Mouse (Mus musculus) limb, embryonic 14.5 days (tissue): ENCODE measurements around the gene Gm4924. TPM values are rescaled to one million over a fixed set of nuclear protein-coding genes. Genes with fewer than 3 reads are reported as not detected.

Source experiments
- ATAC-seq: fragments of 200-750 bp; cut with Nextera tagmentation; 2 replicates; pipeline ENCODE4 v1.8.0; 2017; ENCODE audit warnings: low read depth, moderate number of reproducible peaks, moderate TSS enrichment; ENCODE audit not compliant: low FRiP score
- DNase-seq: peaks from one replicate; pipeline ENCODE4 v3.0.0-alpha.2; 2015; ENCODE audit warnings: low spot score
- H3K27ac ChIP-seq: fragments of 300-500 bp; sonication (generic); replicated peaks from 2 replicates; pipeline ENCODE4 v1.5.1; 2014; ENCODE audit warnings: low read depth, mild to moderate bottlenecking, low read length, moderate library complexity, mixed read lengths
- H3K27me3 ChIP-seq: fragments of 300-500 bp; sonication (generic); 2 replicates; pipeline ENCODE4 v1.6.1; 2014; ENCODE audit warnings: low read length, mixed read lengths; ENCODE audit not compliant: control insufficient read depth, insufficient read depth
- H3K36me3 ChIP-seq: fragments of 300-500 bp; sonication (generic); 2 replicates; pipeline ENCODE4 v1.6.1; 2014; ENCODE audit warnings: mild to moderate bottlenecking, low read length, moderate library complexity, mixed read lengths; ENCODE audit not compliant: control insufficient read depth, insufficient read depth
- H3K4me1 ChIP-seq: fragments of 300-500 bp; sonication (generic); 2 replicates; pipeline ENCODE4 v1.6.1; 2014; ENCODE audit warnings: antibody characterized with exemption, low read length, mixed read lengths; ENCODE audit not compliant: control insufficient read depth, insufficient read depth
- H3K4me2 ChIP-seq: fragments of 300-500 bp; sonication (generic); replicated peaks from 2 replicates; pipeline ENCODE4 v1.6.1; 2014; ENCODE audit warnings: low read depth, mild to moderate bottlenecking, low read length, moderate library complexity; ENCODE audit not compliant: severe bottlenecking
- H3K4me3 ChIP-seq: fragments of 300-500 bp; sonication (generic); replicated peaks from 2 replicates; pipeline ENCODE4 v1.5.1; 2014; ENCODE audit warnings: low read length
- H3K9ac ChIP-seq: fragments of 300-500 bp; sonication (generic); 2 replicates; pipeline ENCODE4 v1.6.1; 2014; ENCODE audit warnings: mild to moderate bottlenecking, low read depth, low read length, moderate library complexity; ENCODE audit not compliant: severe bottlenecking
- H3K9me3 ChIP-seq: fragments of 300-500 bp; sonication (generic); 2 replicates; pipeline ENCODE4 v1.6.1; 2016; ENCODE audit warnings: low read length; ENCODE audit not compliant: control insufficient read depth
- POLR2A ChIP-seq: fragments of 200-500 bp; IDR thresholded peaks from 2 replicates; pipeline ENCODE4 v1.8.0; 2012; ENCODE audit warnings: inconsistent platforms, mild to moderate bottlenecking, moderate library complexity, borderline replicate concordance; ENCODE audit not compliant: insufficient read depth, insufficient read length; ENCODE audit errors: extremely low read depth
- WGBS: fragments of 180-500 bp; shearing (Covaris S2); extraction: QIAGEN DNeasy Blood & Tissue Kit; methylation state at CpG from one replicate; pipeline ENCODE4 v1.1.7; 2014; 5-methylcytosine and 5-hydroxymethylcytosine counted together
- polyA plus RNA-seq, 2 experiments: library from polyadenylated mRNA; depleted of rRNA in 1 of 2; stranded (reverse) in 1 of 2; unstranded in 1 of 2; fragments of >200 nt; fragmentation: Nextera tagmentation in 1 of 2; extraction: Ambion mirVana in 1 of 2; gene quantifications; 2 replicates each; pipeline versions ENCODE4 v1.2.1 to v1.2.3; 2012 to 2014

The Gm4924 gene
- polyA plus RNA-seq, 2 experiments, result 6.3 to 11.2 TPM

DNA sequence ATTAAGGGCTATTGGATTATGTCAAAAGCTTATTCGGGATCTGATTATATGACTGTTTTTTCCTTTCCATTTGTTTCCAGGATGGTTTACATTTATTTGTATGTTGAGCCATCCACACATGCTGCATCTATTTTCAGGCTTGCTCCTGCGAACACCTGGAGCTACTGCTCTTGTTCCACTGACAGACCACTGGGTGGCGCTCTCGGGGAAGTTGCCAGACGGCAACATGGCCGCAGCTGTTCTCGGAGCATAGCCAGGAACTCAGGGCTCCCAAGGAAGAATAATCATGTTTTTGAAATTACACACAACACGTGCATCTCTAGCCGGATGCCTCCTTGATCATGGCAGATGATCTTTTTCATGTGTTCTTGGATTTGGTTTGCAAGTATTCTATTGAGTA is 7.9 kb downstream of the Gm4924 start:
- Histone ChIP-seq H3K4me2 (no peak overlapping the region), H3K27ac (no peak overlapping the region), H3K9ac (no peak overlapping the region), H3K4me1 (no peaks in the 10 kb centered on the region), H3K4me3 (no peak overlapping the region), H3K9me3 (peaks cover 27% of the 10 kb centered on the region), H3K36me3 (peaks cover 8% of the 10 kb centered on the region), H3K27me3 (no peaks in the 10 kb centered on the region)
- WGBS, result 88% methylated on average over 9 of the region's 9 CpGs
- TF ChIP-seq POLR2A, result no peak
- DNase-seq (no peak), ATAC-seq (no peak)

GRCm38 (mm10) chr10:82382992-82383391 is 28.9 kb downstream of the Gm4924 start:
- WGBS, result 95% methylated on average over 1 of the region's 1 CpGs
- Histone ChIP-seq H3K27me3 (no peaks in the 10 kb centered on the region), H3K36me3 (no peaks in the 10 kb centered on the region), H3K27ac (no peak overlapping the region), H3K4me2 (no peak overlapping the region), H3K9me3 (peaks cover 39% of the 10 kb centered on the region), H3K4me3 (no peak overlapping the region), H3K9ac (no peak overlapping the region), H3K4me1 (no peaks in the 10 kb centered on the region)
- no peak for ATAC-seq
- TF ChIP-seq POLR2A, result no peak
- no peak for DNase-seq

DNA sequence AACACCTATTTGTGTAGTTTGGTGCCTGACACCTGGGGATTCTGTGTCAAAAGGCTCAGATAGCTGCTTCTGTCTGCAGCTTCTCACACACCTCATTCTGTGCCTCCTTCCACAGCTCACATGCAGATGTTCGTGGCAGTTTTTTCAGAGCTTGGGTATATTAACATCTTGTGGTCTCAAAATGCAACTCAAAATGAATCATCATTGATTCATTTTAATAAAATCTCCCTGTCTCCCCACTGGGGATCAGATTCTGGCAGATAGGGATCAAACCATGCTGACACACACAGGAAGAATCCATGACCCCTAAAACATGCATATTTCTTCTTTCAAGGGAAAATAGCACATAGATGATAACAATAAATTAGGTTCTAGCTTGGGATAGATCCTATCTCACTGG is 55.5 kb downstream of the Gm4924 start:
- no peak overlapping the region for H3K9ac ChIP-seq
- H3K36me3 ChIP-seq, result no peaks in the 10 kb centered on the region
- no peak overlapping the region for H3K4me3 ChIP-seq
- H3K4me2 ChIP-seq, result no peak overlapping the region
- ATAC-seq, result no peak
- WGBS, result 89% methylated on average over 1 of the region's 1 CpGs
- peaks cover 6% of the 10 kb centered on the region for H3K9me3 ChIP-seq
- no peaks in the 10 kb centered on the region for H3K4me1 ChIP-seq
- TF ChIP-seq POLR2A, result no peak
- H3K27ac ChIP-seq, result no peak overlapping the region
- H3K27me3 ChIP-seq, result no peaks in the 10 kb centered on the region
- DNase-seq, result no peak

GRCm38 (mm10) chr10:82423631-82424030 is 69.6 kb downstream of the Gm4924 start:
- no peak for ATAC-seq
- Histone ChIP-seq H3K4me1 (no peaks in the 10 kb centered on the region), H3K36me3 (no peaks in the 10 kb centered on the region), H3K27ac (no peak overlapping the region), H3K9me3 (0 out of 2 replicates have a peak, but pooled peaks cover 5% of the 10 kb centered on the region), H3K4me2 (no peak overlapping the region), H3K27me3 (no peaks in the 10 kb centered on the region), H3K4me3 (no peak overlapping the region), H3K9ac (no peak overlapping the region)
- TF ChIP-seq POLR2A, result no peak
- DNase-seq, result no peak

Other genes starting within 250 kb of the Gm4924 start
- 1.7 and 2.0 TPM in 2 replicates for gene AU041133, start 226.2 kb upstream of the Gm4924 start, polyA plus RNA-seq (2012; rRNA removed)
- gene AU041133, start 226.2 kb upstream of the Gm4924 start, polyA plus RNA-seq (2014; fragmentation: Nextera tagmentation; extraction: Ambion mirVana), result 6.1 and 7.0 TPM in 2 replicates
- 8.9 and 13.9 TPM in 2 replicates for gene Zfp938, start 113.0 kb upstream of the Gm4924 start, polyA plus RNA-seq (2012; rRNA removed)
- gene Zfp938, start 113.0 kb upstream of the Gm4924 start, polyA plus RNA-seq (2014; fragmentation: Nextera tagmentation; extraction: Ambion mirVana), result 15.9 and 17.2 TPM in 2 replicates
- gene 4932415D10Rik, start 37.7 kb upstream of the Gm4924 start, polyA plus RNA-seq (2012; rRNA removed), result not detected in 2 replicates
- not detected in 2 replicates for gene 4932415D10Rik, start 37.7 kb upstream of the Gm4924 start, polyA plus RNA-seq (2014; fragmentation: Nextera tagmentation; extraction: Ambion mirVana)
- not detected in 2 replicates for gene Gm1553, start 138.4 kb downstream of the Gm4924 start, polyA plus RNA-seq (2012; rRNA removed)
- not detected in 2 replicates for gene Gm1553, start 138.4 kb downstream of the Gm4924 start, polyA plus RNA-seq (2014; fragmentation: Nextera tagmentation; extraction: Ambion mirVana)